Mouse (Mus musculus) lung, postnatal 10 days (tissue): Measurements from ENCODE around the gene Galc.

ENCODE experiments used
- DNase-seq: peaks from one replicate; pipeline ENCODE4 v3.0.0; 2021

Gene Galc

DNA sequence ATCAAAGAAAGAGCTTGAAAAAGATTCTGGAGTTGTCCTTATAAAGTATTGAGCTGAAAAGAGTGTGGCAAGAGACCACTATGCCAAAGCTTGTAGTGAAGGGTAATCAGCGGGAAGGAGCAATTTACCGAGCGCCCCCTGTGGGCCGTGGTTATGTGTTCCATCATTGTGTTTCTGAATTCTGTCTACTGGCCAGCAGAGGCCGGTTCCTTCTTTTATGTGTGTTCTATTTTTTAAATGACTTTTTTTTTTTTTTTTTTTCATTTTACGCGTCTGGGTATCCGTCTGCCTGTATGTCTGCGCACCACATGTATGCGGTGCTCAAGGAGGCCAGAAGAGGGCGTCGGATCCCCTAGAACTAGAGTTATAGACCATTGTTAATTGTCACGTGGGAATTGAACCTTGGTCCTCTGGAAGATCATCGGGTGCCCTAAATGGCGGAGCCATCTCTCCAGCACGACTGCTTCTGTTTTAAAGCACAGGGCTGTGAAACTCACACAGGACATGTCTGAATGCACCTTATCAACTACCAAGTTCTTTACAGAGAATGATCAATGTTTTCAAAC is 78.9 kb downstream of the Galc start:
- DNase-seq = no peak

DNA sequence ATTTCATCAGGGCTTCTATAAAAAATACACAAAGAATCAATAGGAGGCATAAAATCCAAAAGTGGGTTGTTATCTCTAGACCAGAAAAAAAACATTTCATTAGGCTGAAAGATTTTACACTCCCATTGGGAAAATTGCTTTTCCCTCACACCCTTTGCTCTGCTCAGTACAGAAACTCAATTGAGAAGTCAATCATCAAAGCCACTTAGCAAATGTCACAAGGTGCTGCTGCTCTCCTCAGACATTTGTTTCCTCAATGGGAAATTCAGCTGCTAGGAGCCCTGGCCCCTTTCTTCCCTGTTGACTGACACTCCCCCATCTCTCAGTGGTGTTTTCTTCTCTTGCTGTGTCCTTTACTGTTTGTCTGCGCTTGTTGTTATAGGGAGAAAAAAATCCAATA is 79.8 kb downstream of the Galc start:
- no peak for DNase-seq

DNA sequence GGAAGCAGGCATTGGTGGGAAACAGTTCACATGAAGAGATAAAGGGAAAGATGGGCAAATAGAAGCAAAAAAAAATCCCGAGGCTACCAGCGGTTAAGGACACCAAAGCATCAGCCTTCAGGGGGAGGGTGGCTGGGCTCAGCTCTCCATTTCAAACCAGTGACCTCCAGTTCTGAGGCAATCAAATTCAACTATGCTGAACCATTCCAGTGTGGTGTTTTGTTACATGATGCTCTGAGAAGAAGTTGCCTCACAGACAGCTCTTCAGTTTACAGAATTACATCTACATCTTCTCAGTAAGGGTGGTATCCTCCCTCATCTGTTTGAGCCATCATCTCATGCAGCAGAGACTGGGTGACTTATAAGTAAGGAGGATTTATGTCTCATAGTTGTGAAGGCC is 82.6 kb downstream of the Galc start:
- no peak for DNase-seq

DNA sequence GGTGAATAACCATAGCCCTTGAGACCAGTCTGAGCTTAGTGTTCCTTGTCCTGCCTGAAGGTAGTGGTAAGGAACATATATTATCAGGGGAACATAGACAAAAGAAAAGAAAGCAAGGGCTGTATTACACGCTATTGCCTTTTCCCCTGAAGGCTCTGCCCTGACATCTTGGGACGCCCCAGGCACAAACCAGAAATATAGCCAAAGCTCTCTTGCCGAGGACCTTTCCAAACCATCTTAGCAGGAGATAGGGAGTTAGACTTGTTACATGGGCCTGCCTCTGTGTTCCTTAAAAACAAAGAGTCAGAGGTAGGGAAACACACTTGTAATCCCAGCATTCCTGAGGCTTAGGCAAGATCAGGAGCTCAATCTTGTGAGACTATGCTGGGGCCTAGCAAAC is 97.4 kb downstream of the Galc start:
- no peak for DNase-seq

DNA sequence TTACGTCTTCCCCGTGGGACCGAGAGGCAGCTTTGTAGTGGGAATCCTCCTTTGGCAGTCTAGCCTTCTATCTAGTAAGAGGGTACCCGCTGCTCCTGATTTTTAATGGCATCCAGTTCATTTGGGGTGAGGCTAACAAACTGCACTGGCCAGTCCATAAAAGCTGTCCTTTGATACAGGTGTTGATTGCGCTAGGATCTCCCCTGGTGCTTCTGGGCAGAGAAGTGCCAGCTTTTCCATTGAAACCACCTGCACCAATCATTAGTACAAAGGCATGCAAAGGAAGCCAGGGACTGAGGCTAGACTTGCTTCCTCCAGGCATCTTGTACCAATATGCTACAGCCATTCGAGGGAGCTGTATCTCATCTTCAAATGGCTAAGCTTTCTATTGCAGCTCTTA is 98.4 kb downstream of the Galc start:
- no peak for DNase-seq
